Mouse (Mus musculus) telencephalon, adult 2 months (tissue): Measurements from ENCODE around the gene Atp6v0c.
A peak's percentile ranks its signal among the peaks of the same experiment; 100 is the strongest.

Source experiments
- DNase-seq: peaks from one replicate; pipeline ENCODE4 v3.0.0-alpha.2; 2011; ENCODE audit warnings: low read depth, low spot score

Gene Atp6v0c

GRCm38 (mm10) chr17:24169317-24170065 is at the start of gene Atp6v0c:
TSS of gene Atp6v0c (minus strand) at chr17:24169702.
- peak; percentile 92 for DNase-seq

- DNase-seq = no peak
These were observed 47.3 kb upstream of the Atp6v0c start for GRCm38 (mm10) chr17:24216836-24217235.

DNA sequence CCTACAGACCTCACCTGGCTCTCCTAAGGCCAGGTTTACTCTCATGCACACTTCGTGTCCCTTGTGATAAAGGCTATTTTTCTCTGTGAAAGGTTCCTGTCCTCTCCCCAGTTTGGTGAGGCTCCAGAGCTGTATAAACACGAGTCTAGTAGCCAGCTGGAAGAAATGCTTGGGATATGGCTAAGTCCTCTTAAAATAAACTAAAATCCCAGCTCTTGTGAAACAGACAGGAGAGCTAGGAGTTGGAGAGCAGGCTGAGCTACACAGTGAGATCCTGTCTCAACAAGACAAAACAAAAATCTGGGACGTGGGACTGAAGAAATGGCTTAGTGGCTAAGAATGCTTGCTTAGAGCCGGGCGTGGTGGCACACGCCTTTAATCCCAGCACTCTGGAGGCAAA is 43.7 kb upstream of the Atp6v0c start:
- no peak for DNase-seq

GRCm38 (mm10) chr17:24212441-24213018 is 43.0 kb upstream of the Atp6v0c start:
- DNase-seq = no peak

DNA sequence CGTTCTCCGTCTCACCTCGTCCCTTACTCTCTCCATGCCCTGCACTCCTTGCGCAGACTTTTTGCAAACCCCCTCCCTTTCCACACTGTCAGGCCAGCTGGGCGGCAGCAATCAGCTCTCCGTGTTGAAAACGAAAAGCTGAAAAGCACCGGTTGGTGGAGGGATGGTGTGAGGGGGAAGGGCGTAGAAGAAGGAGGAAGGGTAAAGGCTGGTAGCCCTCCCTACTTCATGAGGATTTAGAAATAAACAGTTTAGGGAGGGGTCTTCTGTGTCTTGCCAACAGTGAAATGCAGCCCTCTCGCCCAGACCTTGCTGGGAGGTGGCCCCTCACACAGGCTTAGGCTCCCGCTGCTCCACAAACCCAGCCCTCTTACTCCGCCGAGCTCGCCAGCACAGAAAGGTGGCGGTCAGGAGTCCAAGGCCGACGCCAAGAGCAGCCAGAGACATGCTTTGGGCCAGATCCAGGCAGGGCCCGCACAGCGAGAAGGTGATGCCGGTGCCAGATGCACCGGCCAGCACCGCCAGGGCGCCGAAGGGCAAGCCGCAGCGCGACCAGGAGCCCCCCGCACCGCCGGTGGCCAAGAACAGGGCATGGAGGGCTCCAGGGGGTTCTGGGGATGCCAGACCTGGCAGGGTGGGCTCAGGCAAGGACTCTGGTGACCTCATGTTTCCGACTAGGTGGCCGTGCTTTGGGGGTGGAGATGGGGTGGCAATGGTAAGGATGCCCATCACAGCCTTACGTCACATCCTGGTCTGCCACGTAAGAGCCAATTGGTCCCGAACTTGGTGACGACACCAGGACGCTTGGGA is 42.3 kb upstream of the Atp6v0c start:
- peak; percentile 93 for DNase-seq

DNA sequence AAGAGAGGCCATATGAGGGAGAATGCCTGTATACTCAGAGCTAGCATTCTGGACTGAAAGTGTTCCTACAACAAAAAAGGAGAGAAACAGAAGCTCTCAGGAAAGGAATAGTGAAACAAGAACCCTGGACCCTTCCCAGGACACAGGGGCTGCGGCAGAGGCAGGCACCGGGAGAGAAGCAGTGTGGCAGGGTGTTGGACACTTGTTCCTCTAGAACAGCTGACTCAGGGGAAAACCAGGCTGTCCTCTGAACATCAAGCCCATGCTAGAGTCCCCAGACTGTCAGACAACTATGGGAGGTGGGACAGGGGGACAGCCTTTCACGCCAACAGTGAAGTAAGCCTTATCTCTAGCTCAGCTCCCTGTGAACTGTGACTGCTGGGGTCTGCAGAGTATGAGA is 41.1 kb upstream of the Atp6v0c start:
- DNase-seq = no peak

GRCm38 (mm10) chr17:24209916-24210240 is 40.4 kb upstream of the Atp6v0c start:
- no peak for DNase-seq

DNA sequence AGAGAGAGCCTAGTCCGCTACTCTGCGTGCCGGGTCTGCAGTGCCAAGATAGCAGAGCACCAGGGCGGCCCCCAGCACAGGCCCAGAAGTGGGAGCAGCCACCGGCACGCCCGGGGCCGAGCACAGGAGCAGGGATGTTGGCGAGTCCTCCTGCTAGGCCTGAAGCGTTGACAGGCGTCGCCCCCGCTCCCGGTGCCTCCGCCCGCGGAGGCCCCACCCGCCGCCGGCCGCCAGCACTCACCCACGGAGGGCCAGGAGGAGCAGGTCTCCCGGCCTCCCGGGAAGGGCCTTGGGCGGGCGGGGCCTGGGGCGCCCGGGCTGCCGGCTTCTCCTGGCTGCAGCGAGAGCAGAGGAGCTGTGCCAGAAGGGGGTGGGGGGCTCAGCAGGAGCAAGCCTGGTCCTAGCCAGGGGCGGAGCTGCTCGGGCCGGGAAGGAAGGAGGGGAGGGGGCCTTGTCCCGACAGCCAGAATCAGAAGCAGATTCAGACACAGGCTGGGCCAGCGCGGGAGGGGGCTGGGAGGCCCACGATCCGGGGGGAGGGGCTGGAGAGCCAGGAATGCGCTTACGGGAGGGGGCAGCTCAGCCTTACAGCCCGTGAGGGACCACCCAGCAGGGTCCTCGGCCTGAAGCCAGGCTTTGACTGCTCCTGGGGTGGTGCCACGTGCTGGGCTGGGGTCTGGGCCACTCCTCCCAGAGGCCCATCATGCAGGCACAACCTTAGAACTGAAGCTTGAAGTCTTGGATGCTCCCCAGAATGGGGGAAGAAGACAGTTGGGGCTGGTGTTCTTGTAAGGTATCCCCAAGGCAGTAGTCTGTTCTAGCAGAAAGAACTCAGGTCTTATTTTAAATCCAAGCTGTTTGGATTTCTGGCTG is 39.8 kb upstream of the Atp6v0c start, which contains the start of gene Ntn3:
Gene Ntn3, minus strand, starts transcription at position 489 of the 873 bp plus-strand sequence.
- DNase-seq = no peak

GRCm38 (mm10) chr17:24208641-24209042 is 39.1 kb upstream of the Atp6v0c start:
- DNase-seq = no peak

- DNase-seq = no peak
These were observed 38.5 kb upstream of the Atp6v0c start for GRCm38 (mm10) chr17:24207768-24208640.

GRCm38 (mm10) chr17:24206451-24207351 is 37.2 kb upstream of the Atp6v0c start:
- no peak for DNase-seq

- no peak for DNase-seq
These were observed 36.4 kb upstream of the Atp6v0c start for GRCm38 (mm10) chr17:24205908-24206361.

- DNase-seq = peak; percentile 86
These were observed 35.9 kb upstream of the Atp6v0c start, which contains the start of gene Tbc1d24 for GRCm38 (mm10) chr17:24205284-24205888. TSS of gene Tbc1d24 (minus strand) at chr17:24205562.

GRCm38 (mm10) chr17:24204846-24205245 is 35.3 kb upstream of the Atp6v0c start:
- no peak for DNase-seq

GRCm38 (mm10) chr17:24203611-24204534 is 34.4 kb upstream of the Atp6v0c start:
- no peak for DNase-seq

DNA sequence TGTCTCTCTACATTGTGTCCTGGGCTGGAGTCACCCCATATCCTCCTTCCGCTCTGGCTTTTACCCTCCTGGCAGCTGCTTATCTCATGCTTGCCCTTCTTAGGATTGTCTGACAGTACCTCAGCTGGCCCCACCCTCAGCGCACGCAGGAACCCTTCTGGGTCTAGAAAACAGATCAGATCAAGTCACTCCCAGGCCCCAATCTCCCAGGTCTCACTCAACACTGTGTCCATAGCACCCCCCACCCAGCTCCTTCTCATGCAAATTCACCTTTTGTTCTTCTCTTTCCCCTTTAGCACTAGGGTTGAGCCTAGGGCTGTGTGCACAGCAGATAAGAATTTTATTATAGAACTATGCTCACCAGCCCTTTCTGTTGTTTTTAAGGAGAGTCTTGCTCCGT is 33.6 kb upstream of the Atp6v0c start:
- no peak for DNase-seq

DNA sequence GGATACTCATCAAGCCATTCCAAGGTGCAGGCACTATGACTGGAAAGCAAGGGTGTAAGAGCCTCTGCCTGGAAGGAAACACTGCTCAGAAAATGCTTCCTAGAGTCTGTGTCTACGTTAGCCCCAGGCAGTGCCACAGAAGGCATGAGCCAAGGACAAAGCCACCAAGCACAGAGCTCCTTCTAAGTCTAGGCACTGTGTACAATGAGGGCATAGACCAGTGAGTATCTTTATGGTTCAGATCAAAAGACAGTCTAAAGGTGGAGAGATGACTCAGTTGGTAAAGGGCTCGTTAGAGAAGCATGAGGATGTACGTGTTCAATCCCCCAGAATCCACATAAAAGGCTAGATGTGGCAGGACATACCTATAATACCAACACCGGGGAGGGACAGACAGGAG is 31.6 kb upstream of the Atp6v0c start:
- DNase-seq = no peak

DNA sequence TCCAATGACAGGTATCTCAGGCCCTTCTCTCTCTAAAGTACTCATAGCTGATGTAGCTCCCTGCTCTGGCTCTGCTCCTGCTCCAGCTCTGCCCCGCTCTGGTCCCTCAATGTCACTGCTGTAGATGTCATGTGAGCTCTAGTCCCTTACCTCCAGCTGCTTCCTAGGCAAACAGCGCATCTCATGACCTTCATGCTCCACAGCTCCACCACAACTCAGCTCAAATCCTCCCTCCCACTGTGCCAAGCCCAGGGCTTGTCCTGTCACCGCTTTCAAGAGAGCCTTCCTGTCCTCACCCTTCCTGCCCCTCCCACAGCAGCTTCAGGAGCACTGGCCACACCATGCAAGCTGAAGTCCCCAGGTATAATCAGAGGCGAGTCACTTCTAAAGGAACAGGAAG is 30.2 kb upstream of the Atp6v0c start:
- no peak for DNase-seq
